Mouse (Mus musculus): Measurements from ENCODE around the gene Itfg1.

GRCm38 (mm10) chr8:85730545-85730944 is 110.2 kb downstream of the Itfg1 start:
- TF ChIP-seq CTCF (conservative IDR thresholded peaks at IDR 0.05; ENCODE audit: low read length) (no peak), POU5F1 (IDR thresholded peaks at IDR 0.05; ENCODE audit: borderline replicate concordance, low read length) (no peak)
